Mouse (Mus musculus): ENCODE measurements at regions not wholly inside any gene's neighbourhood (a gene's known extent, or its start where the extent isn't known, plus 50 kb on each side); places are given as distances from the start of the nearest gene placed in this dataset.

- ATAC-seq (ENCODE audit: insufficient number of reproducible peaks, low FRiP score, low TSS enrichment, low read depth): no peak
- no peaks in the 10 kb centered on the region for H3K4me1 ChIP-seq
- no peak overlapping the region for H3K27ac ChIP-seq
- no peaks in the 10 kb centered on the region for H3K36me3 ChIP-seq
- no peak overlapping the region for H3K4me3 ChIP-seq
- H3K27me3 ChIP-seq: no peaks in the 10 kb centered on the region
- no peaks in the 10 kb centered on the region for H3K9me3 ChIP-seq
- no peak overlapping the region for H3K9ac ChIP-seq
- no peak overlapping the region for H3K4me2 ChIP-seq
- 54% methylated on average over 15 of the region's 15 CpGs for WGBS
These were observed 193.7 kb upstream of the Tshz3 start for GRCm38 (mm10) chr7:36504010-36504875.

- no peaks in the 10 kb centered on the region for H3K36me3 ChIP-seq
- H3K4me2 ChIP-seq: no peak overlapping the region
- WGBS: 87% methylated on average over 9 of the region's 9 CpGs
- no peak for ATAC-seq (ENCODE audit: insufficient number of reproducible peaks, low FRiP score, low TSS enrichment, low read depth)
- no peak overlapping the region for H3K27ac ChIP-seq
- no peaks in the 10 kb centered on the region for H3K27me3 ChIP-seq
- no peaks in the 10 kb centered on the region for H3K9me3 ChIP-seq
- H3K4me3 ChIP-seq: no peak overlapping the region
- H3K4me1 ChIP-seq: no peaks in the 10 kb centered on the region
- no peak overlapping the region for H3K9ac ChIP-seq
These were observed 190.0 kb upstream of the Tshz3 start for GRCm38 (mm10) chr7:36507895-36508431.

- no peaks in the 10 kb centered on the region for H3K4me1 ChIP-seq
- H3K36me3 ChIP-seq: no peaks in the 10 kb centered on the region
- no peak overlapping the region for H3K4me2 ChIP-seq
- H3K4me3 ChIP-seq: no peak overlapping the region
- no peak overlapping the region for H3K9ac ChIP-seq
- no peaks in the 10 kb centered on the region for H3K9me3 ChIP-seq
- WGBS: 74% methylated on average over 3 of the region's 3 CpGs
- no peak for ATAC-seq (ENCODE audit: insufficient number of reproducible peaks, low FRiP score, low TSS enrichment, low read depth)
- H3K27ac ChIP-seq: no peak overlapping the region
- no peaks in the 10 kb centered on the region for H3K27me3 ChIP-seq
These were observed 184.2 kb upstream of the Tshz3 start for GRCm38 (mm10) chr7:36513680-36514079.

GRCm38 (mm10) chr7:36516094-36516663 lies 181.7 kb upstream of the Tshz3 start:
- no peak for ATAC-seq (ENCODE audit: insufficient number of reproducible peaks, low FRiP score, low TSS enrichment, low read depth)
- no peaks in the 10 kb centered on the region for H3K9me3 ChIP-seq
- no peaks in the 10 kb centered on the region for H3K36me3 ChIP-seq
- no peaks in the 10 kb centered on the region for H3K27me3 ChIP-seq
- no peak overlapping the region for H3K4me2 ChIP-seq
- 56% methylated on average over 7 of the region's 7 CpGs for WGBS
- no peak overlapping the region for H3K4me3 ChIP-seq
- no peak overlapping the region for H3K27ac ChIP-seq
- no peaks in the 10 kb centered on the region for H3K4me1 ChIP-seq
- no peak overlapping the region for H3K9ac ChIP-seq

GRCm38 (mm10) chr7:36519027-36519426 lies 178.9 kb upstream of the Tshz3 start:
- no peaks in the 10 kb centered on the region for H3K4me1 ChIP-seq
- no peaks in the 10 kb centered on the region for H3K9me3 ChIP-seq
- no peaks in the 10 kb centered on the region for H3K36me3 ChIP-seq
- 91% methylated on average over 4 of the region's 4 CpGs for WGBS
- H3K9ac ChIP-seq: no peak overlapping the region
- H3K4me3 ChIP-seq: no peak overlapping the region
- ATAC-seq (ENCODE audit: insufficient number of reproducible peaks, low FRiP score, low TSS enrichment, low read depth): no peak
- H3K27me3 ChIP-seq: no peaks in the 10 kb centered on the region
- no peak overlapping the region for H3K4me2 ChIP-seq
- H3K27ac ChIP-seq: no peak overlapping the region

GRCm38 (mm10) chr7:36522960-36523359 lies 175.0 kb upstream of the Tshz3 start:
- Histone ChIP-seq H3K9ac (no peak overlapping the region), H3K36me3 (no peaks in the 10 kb centered on the region), H3K4me2 (no peak overlapping the region), H3K9me3 (no peaks in the 10 kb centered on the region), H3K27ac (no peak overlapping the region), H3K4me1 (no peaks in the 10 kb centered on the region), H3K27me3 (no peaks in the 10 kb centered on the region), H3K4me3 (no peak overlapping the region)
- WGBS: 74% methylated on average over 5 of the region's 5 CpGs
- no peak for ATAC-seq (ENCODE audit: insufficient number of reproducible peaks, low FRiP score, low TSS enrichment, low read depth)

- no peaks in the 10 kb centered on the region for H3K27me3 ChIP-seq
- no peaks in the 10 kb centered on the region for H3K36me3 ChIP-seq
- no peak overlapping the region for H3K4me3 ChIP-seq
- no peak overlapping the region for H3K4me2 ChIP-seq
- no peaks in the 10 kb centered on the region for H3K9me3 ChIP-seq
- H3K9ac ChIP-seq: no peak overlapping the region
- no peak for ATAC-seq (ENCODE audit: insufficient number of reproducible peaks, low FRiP score, low TSS enrichment, low read depth)
- no peak overlapping the region for H3K27ac ChIP-seq
- 42% methylated on average over 7 of the region's 7 CpGs for WGBS
- H3K4me1 ChIP-seq: no peaks in the 10 kb centered on the region
These were observed 171.8 kb upstream of the Tshz3 start for GRCm38 (mm10) chr7:36526148-36526547.

GRCm38 (mm10) chr7:36526692-36527091 lies 171.2 kb upstream of the Tshz3 start:
- no peak for ATAC-seq (ENCODE audit: insufficient number of reproducible peaks, low FRiP score, low TSS enrichment, low read depth)
- Histone ChIP-seq H3K9ac (no peak overlapping the region), H3K27me3 (no peaks in the 10 kb centered on the region), H3K4me1 (no peaks in the 10 kb centered on the region), H3K4me3 (no peak overlapping the region), H3K9me3 (no peaks in the 10 kb centered on the region), H3K36me3 (no peaks in the 10 kb centered on the region), H3K27ac (no peak overlapping the region), H3K4me2 (no peak overlapping the region)
- WGBS: 59% methylated on average over 3 of the region's 3 CpGs

GRCm38 (mm10) chr7:36529504-36530065 lies 168.3 kb upstream of the Tshz3 start:
- Histone ChIP-seq H3K36me3 (no peaks in the 10 kb centered on the region), H3K27me3 (no peaks in the 10 kb centered on the region), H3K4me1 (no peaks in the 10 kb centered on the region), H3K27ac (no peak overlapping the region), H3K4me3 (no peak overlapping the region), H3K9ac (no peak overlapping the region), H3K4me2 (no peak overlapping the region), H3K9me3 (no peaks in the 10 kb centered on the region)
- 60% methylated on average over 15 of the region's 15 CpGs for WGBS
- ATAC-seq (ENCODE audit: insufficient number of reproducible peaks, low FRiP score, low TSS enrichment, low read depth): no peak

GRCm38 (mm10) chr7:36531559-36531958 lies 166.4 kb upstream of the Tshz3 start:
- H3K4me2 ChIP-seq: no peak overlapping the region
- H3K27me3 ChIP-seq: no peaks in the 10 kb centered on the region
- no peak overlapping the region for H3K9ac ChIP-seq
- WGBS: 85% methylated on average over 1 of the region's 1 CpGs
- H3K4me3 ChIP-seq: no peak overlapping the region
- H3K4me1 ChIP-seq: no peaks in the 10 kb centered on the region
- no peaks in the 10 kb centered on the region for H3K36me3 ChIP-seq
- no peaks in the 10 kb centered on the region for H3K9me3 ChIP-seq
- H3K27ac ChIP-seq: no peak overlapping the region
- ATAC-seq (ENCODE audit: insufficient number of reproducible peaks, low FRiP score, low TSS enrichment, low read depth): no peak

- Histone ChIP-seq H3K36me3 (no peaks in the 10 kb centered on the region), H3K9me3 (no peaks in the 10 kb centered on the region), H3K27me3 (no peaks in the 10 kb centered on the region), H3K4me3 (no peak overlapping the region), H3K4me2 (no peak overlapping the region), H3K9ac (no peak overlapping the region), H3K4me1 (no peaks in the 10 kb centered on the region), H3K27ac (no peak overlapping the region)
- no peak for ATAC-seq (ENCODE audit: insufficient number of reproducible peaks, low FRiP score, low TSS enrichment, low read depth)
- 75% methylated on average over 11 of the region's 11 CpGs for whole genome bisulfite sequencing
These were observed 159.8 kb upstream of the Tshz3 start for GRCm38 (mm10) chr7:36538111-36538510.

GRCm38 (mm10) chr7:36548007-36548406 lies 149.9 kb upstream of the Tshz3 start:
- Histone ChIP-seq H3K4me3 (no peak overlapping the region), H3K4me2 (no peak overlapping the region), H3K27ac (no peak overlapping the region), H3K9me3 (no peaks in the 10 kb centered on the region), H3K27me3 (no peaks in the 10 kb centered on the region), H3K36me3 (no peaks in the 10 kb centered on the region), H3K9ac (no peak overlapping the region), H3K4me1 (no peaks in the 10 kb centered on the region)
- no peak for ATAC-seq (ENCODE audit: insufficient number of reproducible peaks, low FRiP score, low TSS enrichment, low read depth)
- WGBS: 26% methylated on average over 14 of the region's 14 CpGs
